Mouse (Mus musculus) C2C12 (cell line): ENCODE measurements around the gene Gde1. TPM values are rescaled to one million over a fixed set of nuclear protein-coding genes. Genes with fewer than 3 reads are reported as not detected.

Experiments used
- H3K27me3 ChIP-seq: one replicate; pipeline ENCODE4 v1.6.1; 2011; ENCODE audit not compliant: control insufficient read depth, insufficient read depth, insufficient read length
- H3K36me3 ChIP-seq: one replicate; pipeline ENCODE4 v1.6.1; 2011; ENCODE audit not compliant: control insufficient read depth, insufficient read depth
- H3K4me3 ChIP-seq: one replicate; pipeline ENCODE4 v1.5.1; 2011; ENCODE audit warnings: mild to moderate bottlenecking, control low read depth; ENCODE audit not compliant: poor library complexity, insufficient read depth, severe bottlenecking
- H3K79me2 ChIP-seq: one replicate; pipeline ENCODE4 v1.6.1; 2011; ENCODE audit not compliant: control insufficient read depth, insufficient read depth
- H3K79me3 ChIP-seq: one replicate; pipeline ENCODE4 v1.6.1; 2011; ENCODE audit warnings: low read depth, control low read depth
- H3ac ChIP-seq: one replicate; pipeline ENCODE3; 2011; ENCODE audit warnings: low read depth; ENCODE audit not compliant: control insufficient read depth, insufficient read length
- CEBPB ChIP-seq: IDR thresholded peaks from one replicate; pipeline ENCODE4 v1.6.1; 2011; ENCODE audit warnings: low read depth, mild to moderate bottlenecking, control low read depth, moderate library complexity
- CTCF ChIP-seq: IDR thresholded peaks from one replicate; pipeline ENCODE4 v1.5.1; 2011; ENCODE audit not compliant: control insufficient read depth, insufficient read depth, insufficient read length
- FOSL1 ChIP-seq: IDR thresholded peaks from one replicate; pipeline ENCODE4 v1.8.0; 2011; ENCODE audit warnings: mild to moderate bottlenecking, low read length; ENCODE audit not compliant: poor library complexity, insufficient read depth, severe bottlenecking
- MAX ChIP-seq: IDR thresholded peaks from one replicate; pipeline ENCODE4 v1.6.1; 2011; ENCODE audit warnings: mild to moderate bottlenecking, control low read depth
- MYOD1 ChIP-seq: IDR thresholded peaks from one replicate; pipeline ENCODE4 v1.6.1; 2011; ENCODE audit warnings: low read depth; ENCODE audit not compliant: control insufficient read depth, insufficient read length
- MYOG ChIP-seq: IDR thresholded peaks from one replicate; pipeline ENCODE4 v1.6.1; 2011; ENCODE audit not compliant: control insufficient read depth, insufficient read length; ENCODE audit errors: extremely low read depth
- USF1 ChIP-seq: IDR thresholded peaks from one replicate; pipeline ENCODE4 v1.6.1; 2011; ENCODE audit warnings: low read depth, mild to moderate bottlenecking, control low read depth, moderate library complexity
- polyA plus RNA-seq: library from polyadenylated mRNA; unstranded; fragments of >200 nt; fragmentation: generic; extraction: Trizol; gene quantifications from one replicate; pipeline ENCODE4 v1.2.1, GENCODE M21; 2012; ENCODE audit warnings: missing spikeins

Gde1 gene
- polyA plus RNA-seq, 1 experiment = 54.7 TPM

GRCm38 (mm10) chr7:118706051-118706450, 473 bp upstream of the Gde1 start:
- H3K36me3 ChIP-seq = no peaks in the 10 kb centered on the region
- no peaks in the 10 kb centered on the region for H3K27me3 ChIP-seq
- no peak overlapping the region for H3ac ChIP-seq
- H3K79me3 ChIP-seq = peaks cover 8% of the 10 kb centered on the region
- no peak overlapping the region for H3K4me3 ChIP-seq
- peaks cover 38% of the 10 kb centered on the region for H3K79me2 ChIP-seq
- TF ChIP-seq CTCF = no peak
- no peak for TF ChIP-seq MYOD1

GRCm38 (mm10) chr7:118704001-118704850, 1.4 kb downstream of the Gde1 start:
- TF ChIP-seq MYOG = no peak
- H3K27me3 ChIP-seq = no peaks in the 10 kb centered on the region
- H3K36me3 ChIP-seq = no peaks in the 10 kb centered on the region
- H3K4me3 ChIP-seq = no peak overlapping the region
- H3K79me3 ChIP-seq = peaks cover 9% of the 10 kb centered on the region
- peaks cover 38% of the 10 kb centered on the region for H3K79me2 ChIP-seq
- no peak overlapping the region for H3ac ChIP-seq

- H3K4me3 ChIP-seq = no peak overlapping the region
- no peaks in the 10 kb centered on the region for H3K27me3 ChIP-seq
- peaks cover 9% of the 10 kb centered on the region for H3K79me3 ChIP-seq
- peaks cover 38% of the 10 kb centered on the region for H3K79me2 ChIP-seq
- no peaks in the 10 kb centered on the region for H3K36me3 ChIP-seq
- no peak for TF ChIP-seq MYOD1
- no peak for TF ChIP-seq MAX
- TF ChIP-seq CTCF = no peak
- no peak for TF ChIP-seq USF1
- no peak for TF ChIP-seq MYOG
- no peak for TF ChIP-seq FOSL1
- TF ChIP-seq CEBPB = no peak
- H3ac ChIP-seq = no peak overlapping the region
Observed at GRCm38 (mm10) chr7:118703144-118703561, 2.4 kb downstream of the Gde1 start.

GRCm38 (mm10) chr7:118698882-118699281, 6.7 kb downstream of the Gde1 start:
- H3K27me3 ChIP-seq = no peaks in the 10 kb centered on the region
- peaks cover 24% of the 10 kb centered on the region for H3K79me2 ChIP-seq
- H3K4me3 ChIP-seq = no peak overlapping the region
- H3K79me3 ChIP-seq = peaks cover 4% of the 10 kb centered on the region
- TF ChIP-seq FOSL1 (no peak), MYOG (no peak), CEBPB (peak; percentile 62), CTCF (no peak), MYOD1 (no peak), MAX (no peak), USF1 (no peak)
- peaks cover 3% of the 10 kb centered on the region for H3K36me3 ChIP-seq
- H3ac ChIP-seq = no peak overlapping the region

- H3K79me2 ChIP-seq = peaks cover 9% of the 10 kb centered on the region
- TF ChIP-seq CTCF = no peak
- TF ChIP-seq FOSL1 = peak; percentile 13
- TF ChIP-seq MYOD1 = peak; percentile 76
- peaks cover 4% of the 10 kb centered on the region for H3K79me3 ChIP-seq
- H3K36me3 ChIP-seq = peaks cover 3% of the 10 kb centered on the region
- H3K4me3 ChIP-seq = no peak overlapping the region
- H3K27me3 ChIP-seq = no peaks in the 10 kb centered on the region
- H3ac ChIP-seq = no peak overlapping the region
Observed at GRCm38 (mm10) chr7:118697168-118697567, 8.4 kb downstream of the Gde1 start.

GRCm38 (mm10) chr7:118696146-118696545, 9.4 kb downstream of the Gde1 start:
- Histone ChIP-seq H3K27me3 (no peaks in the 10 kb centered on the region), H3K79me2 (no peaks in the 10 kb centered on the region), H3K4me3 (no peak overlapping the region), H3K36me3 (peaks cover 8% of the 10 kb centered on the region), H3ac (no peak overlapping the region), H3K79me3 (peaks cover 2% of the 10 kb centered on the region)
- no peak for TF ChIP-seq USF1
- TF ChIP-seq MAX = no peak
- TF ChIP-seq MYOG = no peak
- no peak for TF ChIP-seq CTCF
- no peak for TF ChIP-seq FOSL1
- no peak for TF ChIP-seq MYOD1
